Mouse (Mus musculus) neural tube, embryonic 13.5 days (tissue): ENCODE measurements around the gene Asb4. TPM values are rescaled to one million over a fixed set of nuclear protein-coding genes. Genes with fewer than 3 reads are reported as not detected.

ENCODE experiments used
- ATAC-seq: fragments of 200-750 bp; cut with Nextera tagmentation; 2 replicates; pipeline ENCODE4 v1.8.0; 2017; ENCODE audit warnings: low read depth, mild to moderate bottlenecking, moderate TSS enrichment, moderate library complexity
- H3K27ac ChIP-seq: fragments of 300-500 bp; sonication (generic); replicated peaks from 2 replicates; pipeline ENCODE4 v1.5.1; 2015; ENCODE audit warnings: moderate library complexity, mild to moderate bottlenecking, inconsistent platforms
- H3K27me3 ChIP-seq: fragments of 300-500 bp; sonication (generic); 2 replicates; pipeline ENCODE4 v1.6.1; 2015; ENCODE audit warnings: mild to moderate bottlenecking, inconsistent platforms
- H3K36me3 ChIP-seq: fragments of 300-500 bp; sonication (generic); 2 replicates; pipeline ENCODE4 v1.6.1; 2015; ENCODE audit warnings: mild to moderate bottlenecking, inconsistent platforms
- H3K4me1 ChIP-seq: fragments of 300-500 bp; sonication (generic); replicated peaks from 2 replicates; pipeline ENCODE4 v1.6.1; 2015; ENCODE audit warnings: inconsistent platforms
- H3K4me2 ChIP-seq: fragments of 300-500 bp; sonication (generic); 2 replicates; pipeline ENCODE4 v1.6.1; 2015; ENCODE audit warnings: inconsistent platforms, mild to moderate bottlenecking, moderate library complexity
- H3K4me3 ChIP-seq: fragments of 300-500 bp; sonication (generic); 2 replicates; pipeline ENCODE4 v1.5.1; 2015; ENCODE audit warnings: mild to moderate bottlenecking, inconsistent platforms
- H3K9ac ChIP-seq: fragments of 300-500 bp; sonication (generic); 2 replicates; pipeline ENCODE4 v1.6.1; 2015; ENCODE audit warnings: moderate library complexity, mild to moderate bottlenecking, inconsistent platforms
- H3K9me3 ChIP-seq: fragments of 300-500 bp; sonication (generic); 2 replicates; pipeline ENCODE4 v1.6.1; 2016; ENCODE audit warnings: inconsistent platforms
- WGBS: fragments of 180-500 bp; shearing (Covaris S2); methylation state at CpG from one replicate; pipeline ENCODE4 v1.1.7; 2015; 5-methylcytosine and 5-hydroxymethylcytosine counted together
- polyA plus RNA-seq: library from polyadenylated mRNA; unstranded; fragments of >200 nt; fragmentation: Nextera tagmentation; extraction: Ambion mirVana; gene quantifications from 2 replicates; pipeline ENCODE4 v1.2.1, GENCODE M21; 2015

The Asb4 gene
- polyA plus RNA-seq, 1 experiment from 2014 or later: 10.4 TPM

DNA sequence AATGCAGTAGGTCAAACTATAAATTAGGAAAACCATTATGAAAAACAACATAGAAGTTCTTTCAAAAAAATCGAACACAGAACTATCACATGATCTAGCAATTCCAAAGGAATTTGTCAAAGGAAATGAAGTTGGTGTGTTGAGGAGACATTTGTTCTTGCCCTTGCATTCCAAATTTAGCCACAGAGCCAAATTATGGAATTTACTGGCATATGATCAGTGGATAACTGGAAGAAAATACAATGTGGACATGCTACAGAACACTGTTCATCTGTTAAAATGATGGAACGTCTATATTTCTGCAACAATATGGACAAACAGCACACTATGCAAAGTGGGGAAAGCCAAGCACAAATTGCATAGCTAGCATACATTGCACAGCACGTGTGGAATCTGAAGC is 72.7 kb downstream of the Asb4 start:
- no peaks in the 10 kb centered on the region for H3K4me1 ChIP-seq
- H3K9ac ChIP-seq: no peak overlapping the region
- 83% methylated on average over 3 of the region's 3 CpGs for WGBS
- no peaks in the 10 kb centered on the region for H3K9me3 ChIP-seq
- no peak for ATAC-seq
- H3K27ac ChIP-seq: no peak overlapping the region
- H3K27me3 ChIP-seq: no peaks in the 10 kb centered on the region; the same call in 1 of the 2 replicates
- H3K4me3 ChIP-seq: no peak overlapping the region
- no peaks in the 10 kb centered on the region for H3K36me3 ChIP-seq
- H3K4me2 ChIP-seq: no peak overlapping the region

DNA sequence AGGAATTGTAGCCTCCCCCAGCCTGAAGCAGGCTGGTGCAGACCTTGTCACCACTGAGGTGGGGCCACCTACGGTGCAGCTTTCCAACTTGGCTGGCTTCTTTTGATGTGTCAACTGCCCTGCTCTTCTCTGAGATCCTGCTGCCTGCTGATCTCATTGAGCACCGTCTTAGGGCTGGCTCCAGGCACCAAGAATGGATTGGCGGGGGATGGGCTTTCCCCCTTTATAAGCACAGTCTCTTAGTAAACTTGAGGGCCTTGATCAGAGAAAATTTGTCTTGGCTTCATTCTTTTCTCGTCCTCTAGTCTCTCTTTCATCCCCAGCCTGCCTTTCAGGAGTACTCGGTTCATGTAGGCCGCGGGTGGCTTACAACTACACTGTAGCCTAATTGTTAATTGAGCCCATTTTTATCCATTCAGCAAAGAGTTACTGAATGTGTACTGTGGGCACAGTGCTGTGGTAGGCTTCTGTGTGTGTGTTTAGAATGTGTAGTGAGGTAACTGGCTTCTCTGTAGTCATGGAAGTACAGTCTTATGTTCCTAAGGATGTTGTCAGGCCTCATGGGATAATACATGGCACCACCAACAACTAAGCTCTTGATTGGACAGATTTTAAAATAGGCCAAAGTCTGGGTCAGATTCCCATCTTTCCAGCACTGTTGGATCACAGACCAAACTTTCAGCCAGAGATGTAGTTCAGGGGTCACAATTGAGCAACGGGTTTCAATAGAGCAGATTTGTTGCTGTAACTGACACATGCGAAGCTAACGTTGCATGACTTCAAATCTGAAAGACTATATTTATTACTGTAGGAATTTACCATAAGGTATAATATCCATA is 87.5 kb downstream of the Asb4 start:
- no peak overlapping the region for H3K4me2 ChIP-seq
- H3K27me3 ChIP-seq: no peaks in the 10 kb centered on the region
- no peak overlapping the region for H3K9ac ChIP-seq
- ATAC-seq: no peak
- no peaks in the 10 kb centered on the region for H3K4me1 ChIP-seq
- H3K27ac ChIP-seq: no peak overlapping the region
- WGBS: 75% methylated on average over 10 of the region's 10 CpGs
- H3K4me3 ChIP-seq: no peak overlapping the region
- H3K9me3 ChIP-seq: no peaks in the 10 kb centered on the region
- no peaks in the 10 kb centered on the region for H3K36me3 ChIP-seq

DNA sequence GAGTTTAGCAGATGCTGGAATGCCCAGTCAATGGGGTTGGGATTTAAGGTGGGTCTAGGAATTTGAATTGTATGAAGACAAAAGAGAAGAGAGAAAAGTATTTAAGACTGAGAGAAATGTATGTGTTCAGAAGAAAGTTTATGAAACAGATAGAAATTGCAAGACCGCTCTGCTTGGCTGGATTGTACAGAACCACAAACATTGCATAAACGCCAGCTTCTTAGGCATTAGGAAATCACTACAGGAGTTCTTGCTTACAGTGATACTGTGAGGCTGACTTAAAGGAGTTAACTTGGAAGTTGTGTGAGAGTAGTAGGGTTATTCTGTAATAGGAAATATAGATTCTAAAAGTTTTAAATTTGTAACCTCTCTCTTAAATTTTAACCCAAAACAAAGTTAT is 89.5 kb downstream of the Asb4 start:
- H3K4me3 ChIP-seq: no peak overlapping the region
- no peaks in the 10 kb centered on the region for H3K36me3 ChIP-seq
- no peak for ATAC-seq
- no peak overlapping the region for H3K9ac ChIP-seq
- H3K27me3 ChIP-seq: no peaks in the 10 kb centered on the region
- H3K4me1 ChIP-seq: no peaks in the 10 kb centered on the region
- H3K4me2 ChIP-seq: no peak overlapping the region
- WGBS: 93% methylated on average over 2 of the region's 2 CpGs
- H3K9me3 ChIP-seq: no peaks in the 10 kb centered on the region
- no peak overlapping the region for H3K27ac ChIP-seq

DNA sequence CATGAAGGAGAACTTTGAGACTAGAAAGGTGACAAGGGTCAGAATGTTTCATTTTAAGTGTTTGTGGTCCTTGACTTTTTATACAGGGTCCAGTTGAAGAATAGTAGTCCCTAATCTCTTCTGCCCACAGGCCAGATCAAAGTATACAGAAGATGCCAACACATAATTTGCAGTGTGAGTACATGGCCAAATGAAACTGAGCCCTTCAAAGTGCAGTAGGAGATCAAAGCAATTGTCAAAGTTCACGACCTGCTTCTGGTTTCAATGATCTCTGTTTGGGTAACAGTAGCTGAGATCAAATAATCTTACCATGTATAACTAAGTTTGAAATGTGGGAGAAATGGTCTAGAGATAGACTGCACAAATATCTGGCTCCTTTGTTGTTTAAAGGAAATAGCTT is 90.8 kb downstream of the Asb4 start:
- Histone ChIP-seq H3K4me2 (no peak overlapping the region), H3K9me3 (no peaks in the 10 kb centered on the region), H3K4me3 (no peak overlapping the region), H3K27me3 (no peaks in the 10 kb centered on the region), H3K9ac (no peak overlapping the region), H3K36me3 (no peaks in the 10 kb centered on the region), H3K4me1 (no peaks in the 10 kb centered on the region), H3K27ac (no peak overlapping the region)
- WGBS: 61% methylated on average over 1 of the region's 1 CpGs
- ATAC-seq: no peak

DNA sequence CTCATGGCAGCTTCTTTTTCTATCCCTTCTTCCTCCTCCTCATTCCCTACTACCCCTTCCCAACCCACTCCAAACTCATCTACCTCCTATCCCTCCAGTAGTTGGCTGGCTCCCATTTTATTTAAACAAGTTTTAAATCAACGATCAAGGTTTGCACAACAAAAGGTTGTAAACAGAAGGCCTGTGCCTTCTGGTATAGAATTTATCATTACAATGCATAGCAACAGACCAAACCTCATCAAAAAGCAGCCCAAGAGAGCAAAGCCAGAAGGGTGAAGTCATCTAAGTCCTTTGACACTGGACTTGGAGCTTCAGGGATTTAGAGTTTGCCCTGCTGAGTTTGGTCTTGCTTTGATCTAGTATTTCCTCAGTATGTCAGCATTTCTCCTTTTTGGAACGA is 97.9 kb downstream of the Asb4 start:
- 91% methylated on average over 2 of the region's 2 CpGs for WGBS
- H3K9me3 ChIP-seq: no peaks in the 10 kb centered on the region

DNA sequence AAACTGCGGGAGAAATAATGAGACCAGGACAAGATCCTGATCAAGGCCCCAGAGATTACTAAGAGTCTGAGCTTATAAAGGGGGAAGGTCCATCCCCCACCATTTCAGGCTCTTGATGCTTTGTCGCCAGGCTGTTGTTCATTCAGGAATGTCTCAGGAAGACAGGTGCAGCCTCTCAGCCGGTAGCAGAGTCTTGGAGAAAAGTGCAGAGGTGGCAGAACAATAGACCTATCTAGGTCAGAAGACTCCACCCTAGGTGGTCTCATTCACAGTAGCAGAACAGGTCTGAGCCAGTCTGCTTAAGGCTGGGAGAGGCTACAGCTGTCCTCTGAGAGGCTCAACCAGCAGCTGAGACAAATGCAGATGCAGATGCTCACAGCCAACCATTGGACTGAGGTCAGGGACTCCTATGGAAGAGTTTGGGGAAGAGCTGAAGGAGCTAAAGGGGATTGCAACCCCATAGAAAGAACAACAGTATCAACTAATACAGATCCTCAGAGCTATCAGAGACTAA is 99.1 kb downstream of the Asb4 start:
- 74% methylated on average over 3 of the region's 3 CpGs for WGBS
- Histone ChIP-seq H3K27ac (no peak overlapping the region), H3K4me3 (no peak overlapping the region), H3K36me3 (no peaks in the 10 kb centered on the region), H3K4me2 (no peak overlapping the region), H3K4me1 (no peaks in the 10 kb centered on the region), H3K27me3 (no peaks in the 10 kb centered on the region), H3K9ac (no peak overlapping the region), H3K9me3 (no peaks in the 10 kb centered on the region)
- no peak for ATAC-seq

More for the DNA sequence above, 97.9 kb downstream of the Asb4 start:
- Histone ChIP-seq H3K4me2 (no peak overlapping the region), H3K4me1 (no peaks in the 10 kb centered on the region), H3K4me3 (no peak overlapping the region), H3K36me3 (no peaks in the 10 kb centered on the region), H3K27ac (no peak overlapping the region), H3K27me3 (no peaks in the 10 kb centered on the region), H3K9ac (no peak overlapping the region)
- ATAC-seq: no peak

Other genes with a start within 250 kb of the Asb4 start
- gene Pon1, start 189.4 kb upstream of the Asb4 start, polyA plus RNA-seq: 0.19 TPM in 1 of 2 replicates, not detected in the other
- 5.2 and 5.3 TPM in 2 replicates for gene Pon3, start 127.1 kb upstream of the Asb4 start, polyA plus RNA-seq
- gene Pon2, start 84.9 kb upstream of the Asb4 start, polyA plus RNA-seq: 34.6 and 35.4 TPM in 2 replicates
- gene Pdk4, start 112.9 kb downstream of the Asb4 start, polyA plus RNA-seq: 0.92 and 1.4 TPM in 2 replicates